Mouse (Mus musculus) ES-Bruce4 (cell line): ENCODE data around the gene Cyb5b. TPM values are rescaled to one million over a fixed set of nuclear protein-coding genes. Genes with fewer than 3 reads are reported as not detected.

Experiments used
- H3K27ac ChIP-seq: 2 replicates; pipeline ENCODE4 v1.5.1; 2012; ENCODE audit warnings: low read length, inconsistent platforms; ENCODE audit not compliant: insufficient read depth
- H3K27me3 ChIP-seq: 2 replicates; pipeline ENCODE4 v1.6.1; 2012; ENCODE audit warnings: mild to moderate bottlenecking, low read length, inconsistent platforms; ENCODE audit not compliant: control insufficient read depth, poor library complexity, insufficient read depth, severe bottlenecking
- H3K36me3 ChIP-seq: 2 replicates; pipeline ENCODE4 v1.6.1; 2012; ENCODE audit warnings: inconsistent platforms, mild to moderate bottlenecking, low read length, moderate library complexity; ENCODE audit not compliant: control insufficient read depth, poor library complexity, insufficient read depth, severe bottlenecking
- H3K4me1 ChIP-seq: one replicate; pipeline ENCODE4 v1.8.1; 2011; ENCODE audit warnings: low read length; ENCODE audit not compliant: control insufficient read depth, insufficient read depth
- H3K4me3 ChIP-seq: 2 replicates; pipeline ENCODE4 v1.5.1; 2011; ENCODE audit warnings: low read depth, mild to moderate bottlenecking, low read length
- H3K9ac ChIP-seq: 2 replicates; pipeline ENCODE4 v1.6.1; 2012; ENCODE audit warnings: low read depth, mild to moderate bottlenecking, inconsistent platforms; ENCODE audit not compliant: poor library complexity, severe bottlenecking
- H3K9me3 ChIP-seq: replicated peaks from 2 replicates; pipeline ENCODE4 v1.6.1; 2012; ENCODE audit warnings: mild to moderate bottlenecking, low read length, inconsistent platforms; ENCODE audit not compliant: control insufficient read depth, poor library complexity, insufficient read depth, severe bottlenecking
- CTCF ChIP-seq: IDR thresholded peaks from one replicate; pipeline ENCODE4 v1.8.1; 2011; ENCODE audit warnings: low read depth, low read length
- EP300 ChIP-seq: IDR thresholded peaks from 2 replicates; pipeline ENCODE4 v1.6.1; 2011; ENCODE audit warnings: low read depth, low read length; ENCODE audit not compliant: insufficient read depth
- POLR2A ChIP-seq: IDR thresholded peaks from one replicate; pipeline ENCODE4 v1.8.1; 2011; ENCODE audit warnings: low read length; ENCODE audit not compliant: insufficient read depth
- polyA plus RNA-seq: library from polyadenylated mRNA; stranded (reverse); fragments of >200 nt; gene quantifications from 2 replicates; pipeline ENCODE4 v1.2.4, GENCODE M21; 2011; ENCODE audit warnings: low read depth; ENCODE audit not compliant: missing spikeins, insufficient read depth, insufficient read length

The Cyb5b gene
- polyA plus RNA-seq, 1 experiment: 102 TPM

DNA sequence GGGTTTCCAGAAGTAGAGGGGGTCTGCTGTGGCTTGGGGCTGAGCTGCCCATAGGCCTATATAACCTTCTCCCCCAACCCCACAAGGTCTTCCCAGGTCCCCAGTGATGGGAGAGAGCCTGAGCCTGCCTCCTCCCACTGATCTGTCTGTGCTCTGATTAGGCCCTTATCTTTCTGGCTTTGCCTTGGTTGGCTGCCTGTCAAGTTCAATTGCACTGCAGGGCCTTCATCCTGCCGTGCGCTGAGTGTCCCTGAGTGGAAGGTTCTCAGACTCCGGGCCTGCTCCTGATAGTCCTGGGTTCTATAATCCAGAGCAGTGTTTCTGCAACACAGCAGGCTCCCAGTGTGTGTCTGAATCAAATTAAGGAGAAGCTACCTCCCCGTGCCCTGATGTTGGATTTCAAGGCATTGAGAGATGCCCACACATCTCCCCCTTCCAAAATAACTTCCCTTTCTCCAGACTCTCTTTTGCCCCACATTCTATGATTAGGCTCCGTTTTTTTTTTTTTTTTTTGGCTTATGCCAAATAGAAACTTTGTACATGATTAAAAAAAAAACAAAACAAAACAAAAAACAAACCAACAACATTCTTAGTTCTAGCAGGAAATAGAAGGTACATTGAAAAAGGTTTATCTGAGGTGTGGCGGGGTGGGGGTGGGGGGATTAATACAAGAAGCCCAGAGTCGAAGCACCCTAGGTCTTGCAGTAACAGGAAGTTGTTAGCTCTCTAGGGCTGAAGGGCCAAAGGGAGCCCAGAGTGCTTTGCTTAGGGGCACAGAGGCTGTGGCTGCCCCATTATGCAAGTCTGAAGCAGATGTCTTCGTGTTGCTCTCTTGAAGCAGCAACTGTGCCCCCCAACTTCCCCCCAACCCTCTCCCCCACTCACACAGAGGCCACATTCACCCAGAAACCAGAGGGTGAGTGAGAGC is 71.7 kb downstream of the Cyb5b start:
- Histone ChIP-seq H3K9ac (no peak overlapping the region), H3K4me3 (no peak overlapping the region), H3K27ac (no peak overlapping the region), H3K27me3 (no peaks in the 10 kb centered on the region; the same call in 1 of the 2 replicates), H3K4me1 (peaks cover 1% of the 10 kb centered on the region), H3K36me3 (no peaks in the 10 kb centered on the region), H3K9me3 (no peaks in the 10 kb centered on the region; the same call in 1 of the 2 replicates)
- TF ChIP-seq EP300: no peak
- no peak for TF ChIP-seq POLR2A
- no peak for TF ChIP-seq CTCF

DNA sequence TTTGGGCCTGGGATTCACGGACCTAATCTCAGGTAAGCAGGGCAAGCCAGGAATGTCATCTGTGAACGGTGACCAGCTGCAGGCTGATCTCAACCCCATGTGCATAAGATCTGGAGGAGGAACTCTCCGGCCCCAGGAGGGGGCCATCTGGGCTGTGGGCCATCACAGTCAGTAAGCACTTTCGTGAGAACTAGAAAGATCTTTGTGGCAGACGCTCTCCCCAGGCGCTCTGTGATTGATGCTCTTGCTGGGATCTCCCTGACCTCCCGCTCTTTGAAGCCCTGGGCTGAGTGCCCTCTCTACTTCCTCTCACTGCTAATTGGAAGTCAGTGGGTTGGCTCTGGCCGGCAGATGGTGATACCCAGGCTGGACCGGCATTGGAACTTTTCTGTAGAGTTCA is 75.7 kb downstream of the Cyb5b start:
- no peaks in the 10 kb centered on the region for H3K9me3 ChIP-seq
- TF ChIP-seq EP300 (no peak), CTCF (no peak), POLR2A (no peak)
- H3K27ac ChIP-seq: no peak overlapping the region
- H3K9ac ChIP-seq: no peak overlapping the region
- H3K4me3 ChIP-seq: no peak overlapping the region
- no peaks in the 10 kb centered on the region for H3K4me1 ChIP-seq
- H3K27me3 ChIP-seq: no peaks in the 10 kb centered on the region
- no peaks in the 10 kb centered on the region for H3K36me3 ChIP-seq

DNA sequence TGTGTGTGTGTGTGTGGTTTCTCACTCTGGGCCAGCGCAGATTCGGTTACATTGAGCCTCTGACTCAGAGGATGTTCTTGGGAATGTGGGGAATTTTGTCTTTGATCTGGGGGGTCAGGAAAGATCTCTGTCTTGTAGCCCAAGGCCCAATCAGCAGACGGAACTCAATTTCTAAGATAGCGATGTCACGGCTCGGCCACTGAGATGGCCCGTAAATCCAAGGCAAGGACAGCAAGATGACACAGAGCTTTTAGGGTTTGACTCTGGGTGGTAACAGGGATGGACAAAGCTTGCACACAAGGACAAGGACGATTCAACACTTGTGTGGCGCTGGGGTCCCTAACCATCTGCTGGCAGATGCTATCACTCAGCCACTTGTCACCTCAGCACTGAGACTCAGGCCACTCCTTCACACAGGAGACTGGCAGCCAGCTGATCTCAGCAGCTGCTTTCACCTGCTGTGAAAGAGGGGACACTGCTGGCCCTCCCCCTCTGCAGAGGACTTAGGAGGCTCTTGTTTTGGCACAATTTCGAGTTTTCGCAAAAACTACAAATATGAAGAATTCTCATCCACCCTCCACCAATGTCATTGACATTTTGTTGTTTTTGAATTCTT is 76.7 kb downstream of the Cyb5b start:
- Histone ChIP-seq H3K9me3 (no peaks in the 10 kb centered on the region), H3K27me3 (no peaks in the 10 kb centered on the region), H3K27ac (no peak overlapping the region), H3K4me3 (no peak overlapping the region), H3K9ac (no peak overlapping the region), H3K4me1 (no peaks in the 10 kb centered on the region), H3K36me3 (no peaks in the 10 kb centered on the region)
- no peak for TF ChIP-seq CTCF
- TF ChIP-seq EP300: no peak
- no peak for TF ChIP-seq POLR2A

DNA sequence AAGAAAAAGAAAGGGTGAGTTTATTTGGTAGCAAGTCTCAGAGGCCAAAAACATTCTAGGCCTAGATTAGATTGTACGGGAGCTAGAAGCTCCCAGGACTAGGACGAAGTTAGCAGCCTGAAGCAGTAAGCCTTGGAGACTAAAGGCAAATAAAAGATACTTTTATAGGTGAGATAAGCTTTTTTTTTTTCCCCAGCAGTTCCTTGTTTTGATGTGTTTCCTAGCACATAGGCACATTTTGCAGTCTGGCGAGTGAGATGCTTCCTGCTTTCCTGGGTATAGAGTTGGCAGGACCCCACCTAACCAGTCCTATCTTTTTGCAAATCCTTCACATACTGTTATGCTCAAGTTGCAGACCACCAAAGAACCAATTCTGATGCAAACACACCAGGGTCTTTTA is 82.8 kb downstream of the Cyb5b start:
- H3K9me3 ChIP-seq: peaks cover 6% of the 10 kb centered on the region
- TF ChIP-seq EP300: no peak
- no peak for TF ChIP-seq POLR2A
- no peak for TF ChIP-seq CTCF
- no peak overlapping the region for H3K9ac ChIP-seq
- H3K36me3 ChIP-seq: no peaks in the 10 kb centered on the region
- H3K27ac ChIP-seq: no peak overlapping the region
- no peaks in the 10 kb centered on the region for H3K4me1 ChIP-seq
- peaks cover 4% of the 10 kb centered on the region for H3K27me3 ChIP-seq
- no peak overlapping the region for H3K4me3 ChIP-seq

DNA sequence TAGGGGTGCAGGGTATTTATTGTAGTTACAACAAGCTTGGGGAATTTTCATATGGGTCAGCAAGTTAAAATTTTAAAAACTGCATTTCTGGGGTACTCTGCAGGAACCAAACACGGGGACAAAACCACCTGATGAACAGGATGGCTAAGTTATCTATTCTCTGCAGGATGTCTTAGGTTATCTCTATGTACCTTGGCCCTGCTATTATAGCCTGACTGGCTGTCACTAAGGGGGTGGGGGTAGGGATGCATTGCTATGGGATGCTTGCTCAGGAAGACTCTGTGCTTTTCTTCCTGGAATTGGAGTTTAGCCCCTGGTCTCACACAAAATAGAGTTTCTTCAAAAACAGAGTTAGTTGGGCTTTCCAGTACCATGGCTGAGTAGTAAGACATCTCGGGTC is 83.3 kb downstream of the Cyb5b start:
- TF ChIP-seq EP300 (no peak), CTCF (no peak), POLR2A (no peak)
- Histone ChIP-seq H3K4me3 (no peak overlapping the region), H3K9ac (no peak overlapping the region), H3K27me3 (peaks cover 4% of the 10 kb centered on the region), H3K9me3 (peaks cover 6% of the 10 kb centered on the region), H3K27ac (no peak overlapping the region), H3K36me3 (no peaks in the 10 kb centered on the region), H3K4me1 (no peaks in the 10 kb centered on the region)

Other genes with a start within 250 kb of the Cyb5b start
- gene Sntb2, start 214.9 kb upstream of the Cyb5b start, polyA plus RNA-seq: 21.9 and 26.5 TPM in 2 replicates
- 27.4 and 28.1 TPM in 2 replicates for gene Vps4a, start 119.4 kb upstream of the Cyb5b start, polyA plus RNA-seq
- 3.3 and 5.7 TPM in 2 replicates for gene Pdf, start 102.0 kb upstream of the Cyb5b start, polyA plus RNA-seq
- gene Cog8, start 94.0 kb upstream of the Cyb5b start, polyA plus RNA-seq: 20.0 and 21.4 TPM in 2 replicates
- 130 and 156 TPM in 2 replicates for gene Nip7, start 93.8 kb upstream of the Cyb5b start, polyA plus RNA-seq
- not detected in 2 replicates for gene Tmed6, start 85.0 kb upstream of the Cyb5b start, polyA plus RNA-seq
- 40.8 and 48.6 TPM in 2 replicates for gene Terf2, start 54.1 kb upstream of the Cyb5b start, polyA plus RNA-seq
- gene Nfat5, start 142.8 kb downstream of the Cyb5b start, polyA plus RNA-seq: 53.6 and 65.0 TPM in 2 replicates